Mouse (Mus musculus): ENCODE measurements around the gene Thrap3. TPM values are rescaled to one million over a fixed set of nuclear protein-coding genes. Genes with fewer than 3 reads are reported as not detected.
"Not testable (repeated sequence)": the region's sequence is repeated elsewhere in the genome, so short reads cannot be mapped to it uniquely, and the experiment has no call there.

Gene Thrap3
- polyA plus RNA-seq, 1 experiment from 2014 or later = 207 TPM

- peak overlapping the region; percentile 61; the same call in 1 of the 2 replicates for H3K4me2 ChIP-seq
- no peaks in the 10 kb centered on the region for H3K27me3 ChIP-seq (replicated peaks; ENCODE audit: control insufficient read depth, insufficient read depth, low read length)
- H3K36me3 ChIP-seq (ENCODE audit: control insufficient read depth, insufficient read depth, low read length) = peaks cover 3% of the 10 kb centered on the region; the same call in 1 of the 2 replicates
- WGBS = 51% methylated on average over 12 of the region's 12 CpGs
- DNase-seq (ENCODE audit: low spot score) (no peak), ATAC-seq (replicated peaks; ENCODE audit: low FRiP score) (0 out of 2 replicates have a peak, but pooled peaks have one; percentile 15)
- no peak overlapping the region for H3K9ac ChIP-seq (ENCODE audit: low read depth, low read length)
- H3K27ac ChIP-seq (ENCODE audit: low read depth, low read length) = no peak overlapping the region
- no peak overlapping the region; the same call in 1 of the 2 replicates for H3K4me3 ChIP-seq (ENCODE audit: low read depth, low read length)
- no peaks in the 10 kb centered on the region for H3K9me3 ChIP-seq (ENCODE audit: control insufficient read depth, low read length)
- H3K4me1 ChIP-seq (replicated peaks; ENCODE audit: control insufficient read depth, insufficient read depth, low read length) = no peaks in the 10 kb centered on the region
Observed at GRCm38 (mm10) chr4:126226640-126227039, 24.1 kb upstream of the Thrap3 start.

GRCm38 (mm10) chr4:126222631-126223030 is 20.1 kb upstream of the Thrap3 start:
- ATAC-seq (replicated peaks; ENCODE audit: low FRiP score) (no peak), DNase-seq (ENCODE audit: low spot score) (no peak)
- Histone ChIP-seq H3K27me3 (replicated peaks; ENCODE audit: control insufficient read depth, insufficient read depth, low read length) (no peaks in the 10 kb centered on the region), H3K9ac (ENCODE audit: low read depth, low read length) (no peak overlapping the region), H3K9me3 (ENCODE audit: control insufficient read depth, low read length) (no peaks in the 10 kb centered on the region), H3K4me2 (no peak overlapping the region), H3K4me3 (ENCODE audit: low read depth, low read length) (no peak overlapping the region), H3K4me1 (replicated peaks; ENCODE audit: control insufficient read depth, insufficient read depth, low read length) (no peaks in the 10 kb centered on the region), H3K36me3 (ENCODE audit: control insufficient read depth, insufficient read depth, low read length) (no peaks in the 10 kb centered on the region), H3K27ac (ENCODE audit: low read depth, low read length) (no peak overlapping the region)
- WGBS = 82% methylated on average over 11 of the region's 11 CpGs

- H3K4me2 ChIP-seq = no peak overlapping the region
- DNase-seq (ENCODE audit: low spot score) (no peak), ATAC-seq (replicated peaks; ENCODE audit: low FRiP score) (no peak)
- no peaks in the 10 kb centered on the region for H3K27me3 ChIP-seq (replicated peaks; ENCODE audit: control insufficient read depth, insufficient read depth, low read length)
- no peaks in the 10 kb centered on the region for H3K36me3 ChIP-seq (ENCODE audit: control insufficient read depth, insufficient read depth, low read length)
- H3K27ac ChIP-seq (ENCODE audit: low read depth, low read length) = no peak overlapping the region
- H3K9ac ChIP-seq (ENCODE audit: low read depth, low read length) = no peak overlapping the region
- 88% methylated on average over 10 of the region's 10 CpGs for WGBS
- no peaks in the 10 kb centered on the region for H3K9me3 ChIP-seq (ENCODE audit: control insufficient read depth, low read length)
- no peak overlapping the region for H3K4me3 ChIP-seq (ENCODE audit: low read depth, low read length)
- no peaks in the 10 kb centered on the region for H3K4me1 ChIP-seq (replicated peaks; ENCODE audit: control insufficient read depth, insufficient read depth, low read length)
Observed at GRCm38 (mm10) chr4:126220045-126220444, 17.5 kb upstream of the Thrap3 start.

GRCm38 (mm10) chr4:126219540-126219939 is 17.0 kb upstream of the Thrap3 start:
- ATAC-seq (replicated peaks; ENCODE audit: low FRiP score); H3K27me3 ChIP-seq (replicated peaks; ENCODE audit: control insufficient read depth, insufficient read depth, low read length); H3K9me3 ChIP-seq (ENCODE audit: control insufficient read depth, low read length); H3K4me1 ChIP-seq (replicated peaks; ENCODE audit: control insufficient read depth, insufficient read depth, low read length); H3K36me3 ChIP-seq (ENCODE audit: control insufficient read depth, insufficient read depth, low read length); H3K27ac ChIP-seq (ENCODE audit: low read depth, low read length); DNase-seq (ENCODE audit: low spot score); H3K4me2 ChIP-seq; H3K4me3 ChIP-seq (ENCODE audit: low read depth, low read length); H3K9ac ChIP-seq (ENCODE audit: low read depth, low read length): not testable (repeated sequence)
- 61% methylated on average over 3 of the region's 3 CpGs for WGBS

GRCm38 (mm10) chr4:126217771-126218170 is 15.2 kb upstream of the Thrap3 start:
- no peak overlapping the region for H3K4me2 ChIP-seq
- no peaks in the 10 kb centered on the region for H3K4me1 ChIP-seq (replicated peaks; ENCODE audit: control insufficient read depth, insufficient read depth, low read length)
- no peak for ATAC-seq (replicated peaks; ENCODE audit: low FRiP score)
- no peaks in the 10 kb centered on the region for H3K36me3 ChIP-seq (ENCODE audit: control insufficient read depth, insufficient read depth, low read length)
- no peak overlapping the region for H3K9ac ChIP-seq (ENCODE audit: low read depth, low read length)
- H3K9me3 ChIP-seq (ENCODE audit: control insufficient read depth, low read length) = no peaks in the 10 kb centered on the region
- H3K27ac ChIP-seq (ENCODE audit: low read depth, low read length) = no peak overlapping the region
- DNase-seq (ENCODE audit: low spot score) = no peak
- 71% methylated on average over 6 of the region's 6 CpGs for WGBS
- H3K27me3 ChIP-seq (replicated peaks; ENCODE audit: control insufficient read depth, insufficient read depth, low read length) = no peaks in the 10 kb centered on the region
- H3K4me3 ChIP-seq (ENCODE audit: low read depth, low read length) = no peak overlapping the region

- 0 out of 2 replicates have a peak, but pooled peaks have one; percentile 19 for ATAC-seq (replicated peaks; ENCODE audit: low FRiP score)
- no peaks in the 10 kb centered on the region for H3K36me3 ChIP-seq (ENCODE audit: control insufficient read depth, insufficient read depth, low read length)
- 44% methylated on average over 6 of the region's 6 CpGs for WGBS
- H3K9ac ChIP-seq (ENCODE audit: low read depth, low read length) = no peak overlapping the region
- H3K27me3 ChIP-seq (replicated peaks; ENCODE audit: control insufficient read depth, insufficient read depth, low read length) = no peaks in the 10 kb centered on the region
- no peaks in the 10 kb centered on the region for H3K9me3 ChIP-seq (ENCODE audit: control insufficient read depth, low read length)
- no peak for DNase-seq (ENCODE audit: low spot score)
- H3K4me1 ChIP-seq (replicated peaks; ENCODE audit: control insufficient read depth, insufficient read depth, low read length) = peaks cover 19% of the 10 kb centered on the region
- H3K4me2 ChIP-seq = peak overlapping the region; percentile 31; the same call in 1 of the 2 replicates
- H3K27ac ChIP-seq (ENCODE audit: low read depth, low read length) = no peak overlapping the region
- no peak overlapping the region for H3K4me3 ChIP-seq (ENCODE audit: low read depth, low read length)
Observed at GRCm38 (mm10) chr4:126207081-126207480, 4.5 kb upstream of the Thrap3 start.

GRCm38 (mm10) chr4:126205386-126205785 is 2.8 kb upstream of the Thrap3 start:
- Histone ChIP-seq H3K36me3 (ENCODE audit: control insufficient read depth, insufficient read depth, low read length) (peaks cover 2% of the 10 kb centered on the region; the same call in 1 of the 2 replicates), H3K4me2 (no peak overlapping the region), H3K4me1 (replicated peaks; ENCODE audit: control insufficient read depth, insufficient read depth, low read length) (peaks cover 25% of the 10 kb centered on the region), H3K4me3 (ENCODE audit: low read depth, low read length) (no peak overlapping the region), H3K27me3 (replicated peaks; ENCODE audit: control insufficient read depth, insufficient read depth, low read length) (no peaks in the 10 kb centered on the region), H3K9me3 (ENCODE audit: control insufficient read depth, low read length) (no peaks in the 10 kb centered on the region), H3K27ac (ENCODE audit: low read depth, low read length) (no peak overlapping the region), H3K9ac (ENCODE audit: low read depth, low read length) (no peak overlapping the region)
- ATAC-seq (replicated peaks; ENCODE audit: low FRiP score) = no peak
- no peak for DNase-seq (ENCODE audit: low spot score)
- 75% methylated on average over 1 of the region's 1 CpGs for WGBS

GRCm38 (mm10) chr4:126204661-126205230 is 2.2 kb upstream of the Thrap3 start:
- Histone ChIP-seq H3K4me3 (ENCODE audit: low read depth, low read length) (no peak overlapping the region), H3K4me2 (no peak overlapping the region), H3K9ac (ENCODE audit: low read depth, low read length) (no peak overlapping the region), H3K9me3 (ENCODE audit: control insufficient read depth, low read length) (no peaks in the 10 kb centered on the region), H3K27ac (ENCODE audit: low read depth, low read length) (no peak overlapping the region), H3K4me1 (replicated peaks; ENCODE audit: control insufficient read depth, insufficient read depth, low read length) (peaks cover 31% of the 10 kb centered on the region), H3K36me3 (ENCODE audit: control insufficient read depth, insufficient read depth, low read length) (peaks cover 2% of the 10 kb centered on the region; the same call in 1 of the 2 replicates), H3K27me3 (replicated peaks; ENCODE audit: control insufficient read depth, insufficient read depth, low read length) (no peaks in the 10 kb centered on the region)
- no peak for ATAC-seq (replicated peaks; ENCODE audit: low FRiP score)
- WGBS = 72% methylated on average over 12 of the region's 12 CpGs
- no peak for DNase-seq (ENCODE audit: low spot score)

GRCm38 (mm10) chr4:126204016-126204415 is 1.5 kb upstream of the Thrap3 start:
- WGBS = 83% methylated on average over 8 of the region's 8 CpGs
- Histone ChIP-seq H3K27me3 (replicated peaks; ENCODE audit: control insufficient read depth, insufficient read depth, low read length) (no peaks in the 10 kb centered on the region), H3K9me3 (ENCODE audit: control insufficient read depth, low read length) (no peaks in the 10 kb centered on the region), H3K9ac (ENCODE audit: low read depth, low read length) (no peak overlapping the region), H3K4me3 (ENCODE audit: low read depth, low read length) (no peak overlapping the region), H3K4me2 (no peak overlapping the region), H3K27ac (ENCODE audit: low read depth, low read length) (no peak overlapping the region; the same call in 1 of the 2 replicates), H3K36me3 (ENCODE audit: control insufficient read depth, insufficient read depth, low read length) (peaks cover 2% of the 10 kb centered on the region; the same call in 1 of the 2 replicates), H3K4me1 (replicated peaks; ENCODE audit: control insufficient read depth, insufficient read depth, low read length) (peaks cover 39% of the 10 kb centered on the region)
- ATAC-seq (replicated peaks; ENCODE audit: low FRiP score) (no peak), DNase-seq (ENCODE audit: low spot score) (no peak)

All from liver, embryonic 11.5 days (tissue).